Mouse (Mus musculus) liver, embryonic 12.5 days (tissue): ENCODE results near the gene Shtn1. TPM values are rescaled to one million over a fixed set of nuclear protein-coding genes. Genes with fewer than 3 reads are reported as not detected.

Experiments
- ATAC-seq: fragments of 200-750 bp; cut with Nextera tagmentation; 2 replicates; pipeline ENCODE4 v1.8.0; 2017; ENCODE audit warnings: moderate number of reproducible peaks, mild to moderate bottlenecking, moderate library complexity
- H3K27ac ChIP-seq: fragments of 300-500 bp; sonication (generic); 2 replicates; pipeline ENCODE4 v1.5.1; 2016; ENCODE audit warnings: mild to moderate bottlenecking
- H3K27me3 ChIP-seq: fragments of 300-500 bp; sonication (generic); replicated peaks from 2 replicates; pipeline ENCODE4 v1.6.1; 2016; ENCODE audit warnings: mild to moderate bottlenecking, moderate library complexity
- H3K36me3 ChIP-seq: fragments of 300-500 bp; sonication (generic); 2 replicates; pipeline ENCODE4 v1.6.1; 2016; ENCODE audit warnings: mild to moderate bottlenecking, moderate library complexity
- H3K4me1 ChIP-seq: fragments of 300-500 bp; sonication (generic); 2 replicates; pipeline ENCODE4 v1.6.1; 2016
- H3K4me2 ChIP-seq: fragments of 300-500 bp; sonication (generic); 2 replicates; pipeline ENCODE4 v1.6.1; 2016; ENCODE audit warnings: mild to moderate bottlenecking, moderate library complexity
- H3K4me3 ChIP-seq: fragments of 300-500 bp; sonication (generic); 2 replicates; pipeline ENCODE4 v1.5.1; 2016; ENCODE audit warnings: mild to moderate bottlenecking, moderate library complexity
- H3K9ac ChIP-seq: fragments of 300-500 bp; sonication (generic); 2 replicates; pipeline ENCODE4 v1.6.1; 2016; ENCODE audit warnings: mild to moderate bottlenecking, moderate library complexity
- H3K9me3 ChIP-seq: fragments of 300-500 bp; sonication (generic); replicated peaks from 2 replicates; pipeline ENCODE4 v1.6.1; 2016; ENCODE audit warnings: mild to moderate bottlenecking, moderate library complexity
- WGBS: fragments of 180-500 bp; shearing (Covaris S2); methylation state at CpG from one replicate; pipeline ENCODE4 v1.1.7; 2016; ENCODE audit not compliant: insufficient replicate concordance; 5-methylcytosine and 5-hydroxymethylcytosine counted together
- polyA plus RNA-seq: library from polyadenylated mRNA; unstranded; fragments of >200 nt; fragmentation: Nextera tagmentation; extraction: Ambion mirVana; gene quantifications from 2 replicates; pipeline ENCODE4 v1.2.1, GENCODE M21; 2016

Shtn1 gene
- polyA plus RNA-seq = 0.47 and 0.57 TPM in 2 replicates

DNA sequence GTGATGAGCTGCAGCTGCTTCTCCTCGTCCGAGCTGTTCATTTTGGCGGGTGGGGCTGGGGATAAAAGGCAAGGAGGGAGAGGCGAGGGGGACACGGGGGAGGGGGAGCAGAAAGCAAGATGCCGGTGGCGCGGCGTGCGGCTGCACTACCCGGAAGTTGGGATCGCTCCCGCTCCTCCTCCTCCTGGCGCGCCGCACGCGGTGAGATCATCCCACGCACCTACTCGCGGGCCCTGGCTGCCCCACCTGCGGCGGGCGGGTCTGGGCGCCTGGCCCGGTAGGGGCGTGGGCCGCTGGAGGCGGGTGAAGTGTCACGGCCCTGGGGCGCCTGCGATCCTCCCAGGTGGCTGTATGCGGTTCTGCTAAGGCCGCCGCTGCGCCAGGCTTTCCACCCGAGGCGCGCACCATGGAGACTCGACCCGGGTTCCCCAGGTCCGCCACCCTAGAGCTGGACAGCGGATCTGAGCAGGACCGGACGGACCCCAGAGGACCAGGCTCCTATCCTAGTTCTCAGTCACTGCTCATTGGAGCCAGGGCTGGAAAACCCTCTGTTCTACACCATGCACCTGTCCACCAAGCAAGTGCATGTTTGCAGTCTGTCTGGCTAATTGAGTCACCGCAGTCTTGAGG, at the start of gene Shtn1:
Gene Shtn1 (minus strand): TSS at position 629 of the 630 bp plus-strand sequence.
- no peak within 1 kb of the TSS for H3K9ac ChIP-seq
- 0 out of 2 replicates have a peak, but pooled peaks cover 5% of the 10 kb centered on the region for H3K4me1 ChIP-seq
- 0 out of 2 replicates have a peak, but pooled peaks have one; percentile 8 for ATAC-seq
- H3K4me2 ChIP-seq = peak within 1 kb of the TSS; percentile 73
- H3K9me3 ChIP-seq = no peaks in the 10 kb centered on the region
- WGBS = 2% methylated on average over 34 of the region's 46 CpGs
- no peak within 1 kb of the TSS for H3K27ac ChIP-seq
- H3K36me3 ChIP-seq = no peaks in the 10 kb centered on the region
- peak within 1 kb of the TSS; percentile 46 for H3K4me3 ChIP-seq
- H3K27me3 ChIP-seq = peaks cover 54% of the 10 kb centered on the region

GRCm38 (mm10) chr19:59114152-59114551, 38.3 kb upstream of the Shtn1 start:
- Histone ChIP-seq H3K27ac (no peak overlapping the region), H3K4me3 (no peak overlapping the region), H3K4me1 (no peaks in the 10 kb centered on the region), H3K36me3 (no peaks in the 10 kb centered on the region), H3K9me3 (no peaks in the 10 kb centered on the region), H3K9ac (no peak overlapping the region), H3K4me2 (no peak overlapping the region), H3K27me3 (0 out of 2 replicates have a peak, but pooled peaks cover 4% of the 10 kb centered on the region)
- WGBS = 59% methylated on average over 4 of the region's 4 CpGs
- no peak for ATAC-seq

DNA sequence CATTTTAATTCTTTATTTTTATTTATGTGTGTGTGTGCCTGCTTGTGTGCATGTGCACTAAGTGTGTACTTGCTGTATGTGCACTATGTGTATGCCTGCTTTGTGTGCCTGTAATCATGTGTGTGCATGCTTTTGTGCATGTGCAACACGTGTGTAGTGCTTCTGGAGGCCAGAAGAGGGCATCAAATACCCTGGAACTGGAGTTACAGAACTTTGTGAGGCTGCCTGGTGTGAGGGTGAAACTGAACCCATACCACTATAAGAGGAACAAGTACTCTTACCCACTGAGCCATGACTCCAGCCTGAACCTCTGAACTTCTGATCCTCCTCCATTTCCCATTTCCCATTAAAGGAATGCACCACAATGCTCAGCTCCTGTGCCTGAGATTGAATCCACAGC, 34.0 kb upstream of the Shtn1 start:
- Histone ChIP-seq H3K9ac (no peak overlapping the region), H3K36me3 (no peaks in the 10 kb centered on the region), H3K9me3 (no peaks in the 10 kb centered on the region), H3K27ac (no peak overlapping the region), H3K4me1 (no peaks in the 10 kb centered on the region), H3K4me3 (no peak overlapping the region), H3K4me2 (no peak overlapping the region), H3K27me3 (0 out of 2 replicates have a peak, but pooled peaks cover 4% of the 10 kb centered on the region)
- WGBS = 26% methylated on average over 1 of the region's 1 CpGs
- no peak for ATAC-seq

GRCm38 (mm10) chr19:59098315-59098714, 22.4 kb upstream of the Shtn1 start:
- no peak overlapping the region for H3K4me2 ChIP-seq
- H3K4me1 ChIP-seq = no peaks in the 10 kb centered on the region
- 33% methylated on average over 1 of the region's 1 CpGs for WGBS
- no peaks in the 10 kb centered on the region for H3K36me3 ChIP-seq
- H3K9ac ChIP-seq = no peak overlapping the region
- no peaks in the 10 kb centered on the region for H3K27me3 ChIP-seq
- no peak for ATAC-seq
- no peak overlapping the region for H3K27ac ChIP-seq
- no peak overlapping the region for H3K4me3 ChIP-seq
- no peaks in the 10 kb centered on the region for H3K9me3 ChIP-seq

GRCm38 (mm10) chr19:59092295-59092694, 16.4 kb upstream of the Shtn1 start:
- Histone ChIP-seq H3K36me3 (no peaks in the 10 kb centered on the region), H3K9me3 (no peaks in the 10 kb centered on the region), H3K27me3 (no peaks in the 10 kb centered on the region), H3K27ac (no peak overlapping the region), H3K4me3 (no peak overlapping the region), H3K9ac (no peak overlapping the region), H3K4me1 (no peaks in the 10 kb centered on the region), H3K4me2 (no peak overlapping the region)
- WGBS = 70% methylated on average over 7 of the region's 7 CpGs
- ATAC-seq = no peak

- Histone ChIP-seq H3K4me3 (no peak overlapping the region), H3K27ac (no peak overlapping the region), H3K9ac (no peak overlapping the region), H3K4me1 (no peaks in the 10 kb centered on the region), H3K36me3 (no peaks in the 10 kb centered on the region), H3K27me3 (no peaks in the 10 kb centered on the region), H3K9me3 (no peaks in the 10 kb centered on the region), H3K4me2 (no peak overlapping the region)
- no peak for ATAC-seq
- WGBS = 39% methylated on average over 1 of the region's 1 CpGs
These were observed 14.4 kb upstream of the Shtn1 start for GRCm38 (mm10) chr19:59090337-59090736.

DNA sequence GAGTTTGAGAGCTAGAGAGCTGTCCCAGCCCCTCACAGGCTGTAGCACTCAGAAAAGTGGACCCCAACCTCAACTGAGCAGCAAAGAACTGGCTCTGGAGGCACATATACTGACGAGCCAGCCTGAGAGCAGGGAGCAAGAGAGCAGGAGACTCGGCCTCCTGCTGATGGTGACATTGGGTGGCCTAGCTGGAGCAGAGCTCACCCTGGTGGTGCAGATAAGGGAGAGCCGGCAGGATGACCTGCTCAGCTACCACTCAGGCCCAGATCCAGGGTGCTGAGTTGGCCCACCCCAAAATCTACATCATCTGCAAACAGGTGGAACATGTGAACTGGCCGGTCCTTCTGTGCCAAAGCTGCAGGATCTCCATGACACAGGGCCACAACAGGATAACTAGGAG, 8.4 kb upstream of the Shtn1 start:
- Histone ChIP-seq H3K27ac (no peak overlapping the region), H3K36me3 (no peaks in the 10 kb centered on the region), H3K4me3 (no peak overlapping the region), H3K27me3 (no peaks in the 10 kb centered on the region), H3K9ac (no peak overlapping the region), H3K4me1 (no peaks in the 10 kb centered on the region), H3K4me2 (no peak overlapping the region), H3K9me3 (no peaks in the 10 kb centered on the region)
- WGBS = 38% methylated on average over 4 of the region's 4 CpGs
- ATAC-seq = no peak

GRCm38 (mm10) chr19:59076131-59076530, 231 bp upstream of the Shtn1 start:
- H3K27ac ChIP-seq = no peak overlapping the region
- peaks cover 54% of the 10 kb centered on the region for H3K27me3 ChIP-seq
- no peak for ATAC-seq
- H3K4me1 ChIP-seq = 0 out of 2 replicates have a peak, but pooled peaks cover 5% of the 10 kb centered on the region
- WGBS = 10% methylated on average over 5 of the region's 5 CpGs
- H3K4me2 ChIP-seq = peak overlapping the region; percentile 73; the same call in 1 of the 2 replicates
- no peak overlapping the region for H3K9ac ChIP-seq
- no peaks in the 10 kb centered on the region for H3K36me3 ChIP-seq
- no peaks in the 10 kb centered on the region for H3K9me3 ChIP-seq
- H3K4me3 ChIP-seq = no peak overlapping the region

DNA sequence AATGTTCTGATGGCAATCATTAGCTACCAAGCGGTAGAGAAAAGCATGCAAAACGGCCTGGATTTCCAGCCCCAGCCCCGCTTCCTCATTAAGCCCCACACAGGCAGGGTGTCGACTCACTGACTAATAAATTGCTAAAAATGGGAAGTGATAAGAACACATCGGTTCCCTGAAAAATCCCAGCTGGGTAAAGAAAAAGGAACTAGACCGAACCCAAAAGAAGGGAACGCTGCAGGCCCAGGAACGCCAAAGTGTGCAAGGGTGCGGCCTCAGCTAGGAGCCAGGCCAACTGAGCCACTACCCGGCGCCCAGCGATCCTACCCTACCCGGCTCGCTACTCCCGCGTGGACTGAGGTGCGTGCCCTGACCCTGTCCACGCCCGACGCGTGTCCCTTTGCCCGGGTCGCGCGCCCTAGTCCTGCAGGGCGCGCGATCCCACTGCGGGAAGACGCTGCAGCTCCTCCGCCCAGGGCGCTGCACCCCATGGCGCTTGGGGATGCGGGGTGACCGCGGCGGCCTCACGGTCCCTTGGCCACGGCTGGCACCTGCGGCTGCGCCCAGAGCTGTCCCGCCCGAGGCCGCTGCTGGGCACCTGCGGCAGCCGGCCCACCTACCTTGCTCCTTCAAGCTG, 944 bp downstream of the Shtn1 start:
- H3K9me3 ChIP-seq = no peaks in the 10 kb centered on the region
- peak overlapping the region; percentile 73 for H3K4me2 ChIP-seq
- 2% methylated on average over 46 of the region's 46 CpGs for WGBS
- no peak for ATAC-seq
- 0 out of 2 replicates have a peak, but pooled peaks cover 5% of the 10 kb centered on the region for H3K4me1 ChIP-seq
- H3K27me3 ChIP-seq = peaks cover 54% of the 10 kb centered on the region
- H3K36me3 ChIP-seq = no peaks in the 10 kb centered on the region
- H3K9ac ChIP-seq = no peak overlapping the region
- H3K27ac ChIP-seq = no peak overlapping the region
- peak overlapping the region; percentile 46 for H3K4me3 ChIP-seq

GRCm38 (mm10) chr19:59074381-59074780, 1.5 kb downstream of the Shtn1 start:
- ATAC-seq = no peak
- Histone ChIP-seq H3K4me3 (no peak overlapping the region), H3K27ac (no peak overlapping the region), H3K9ac (no peak overlapping the region), H3K36me3 (no peaks in the 10 kb centered on the region), H3K4me1 (0 out of 2 replicates have a peak, but pooled peaks cover 5% of the 10 kb centered on the region), H3K27me3 (peaks cover 54% of the 10 kb centered on the region), H3K4me2 (no peak overlapping the region), H3K9me3 (no peaks in the 10 kb centered on the region)
- 39% methylated on average over 3 of the region's 3 CpGs for WGBS

DNA sequence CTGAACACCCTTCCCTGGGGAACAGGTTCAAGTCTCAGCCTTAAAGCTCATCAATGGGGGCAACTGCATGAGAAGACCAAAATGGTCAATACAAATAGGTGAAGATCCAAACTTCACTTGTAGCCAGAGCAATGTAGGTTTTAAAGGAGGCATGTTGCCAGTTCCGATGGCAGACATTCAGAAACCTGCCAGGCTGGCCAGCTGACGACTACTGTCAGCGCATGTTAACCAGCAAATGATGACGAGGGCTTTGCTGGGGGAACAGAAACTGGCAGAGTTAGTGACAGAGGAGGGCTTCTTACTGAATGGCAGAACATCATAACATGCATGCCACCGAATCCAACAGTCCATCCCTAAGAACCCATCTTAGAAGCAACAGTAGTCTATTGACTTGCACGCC, 2.9 kb downstream of the Shtn1 start:
- no peak for ATAC-seq
- no peaks in the 10 kb centered on the region for H3K9me3 ChIP-seq
- no peak overlapping the region for H3K4me2 ChIP-seq
- WGBS = 70% methylated on average over 6 of the region's 6 CpGs
- H3K36me3 ChIP-seq = no peaks in the 10 kb centered on the region
- peaks cover 52% of the 10 kb centered on the region for H3K27me3 ChIP-seq
- H3K27ac ChIP-seq = no peak overlapping the region
- H3K9ac ChIP-seq = no peak overlapping the region
- H3K4me1 ChIP-seq = 0 out of 2 replicates have a peak, but pooled peaks cover 5% of the 10 kb centered on the region
- H3K4me3 ChIP-seq = no peak overlapping the region

- ATAC-seq = no peak
- 53% methylated on average over 2 of the region's 2 CpGs for WGBS
- no peak overlapping the region for H3K4me3 ChIP-seq
These were observed 3.9 kb downstream of the Shtn1 start for GRCm38 (mm10) chr19:59071979-59072378.

More at GRCm38 (mm10) chr19:59071979-59072378, 3.9 kb downstream of the Shtn1 start:
- H3K27ac ChIP-seq = no peak overlapping the region
- 0 out of 2 replicates have a peak, but pooled peaks cover 5% of the 10 kb centered on the region for H3K4me1 ChIP-seq
- no peak overlapping the region for H3K4me2 ChIP-seq
- no peaks in the 10 kb centered on the region for H3K9me3 ChIP-seq
- H3K9ac ChIP-seq = no peak overlapping the region
- H3K27me3 ChIP-seq = peaks cover 42% of the 10 kb centered on the region
- no peaks in the 10 kb centered on the region for H3K36me3 ChIP-seq
